Mouse (Mus musculus): ENCODE measurements around the gene Aimp1.

- TF ChIP-seq CTCF (IDR thresholded peaks at IDR 0.05; ENCODE audit: extremely low read depth, insufficient read depth, low read length) (no peak), POLR2A (IDR thresholded peaks at IDR 0.05; ENCODE audit: extremely low read depth, insufficient read depth, low read length) (no peak)
Observed at GRCm38 (mm10) chr3:132633261-132633660, 50.9 kb downstream of the Aimp1 start.
